Mouse (Mus musculus): ENCODE measurements around the gene Lamc2. TPM values are rescaled to one million over a fixed set of nuclear protein-coding genes. Genes with fewer than 3 reads are reported as not detected.

The Lamc2 gene
- total RNA-seq, 2 experiments from 2014 or later = 0.96 to 2.3 TPM

DNA sequence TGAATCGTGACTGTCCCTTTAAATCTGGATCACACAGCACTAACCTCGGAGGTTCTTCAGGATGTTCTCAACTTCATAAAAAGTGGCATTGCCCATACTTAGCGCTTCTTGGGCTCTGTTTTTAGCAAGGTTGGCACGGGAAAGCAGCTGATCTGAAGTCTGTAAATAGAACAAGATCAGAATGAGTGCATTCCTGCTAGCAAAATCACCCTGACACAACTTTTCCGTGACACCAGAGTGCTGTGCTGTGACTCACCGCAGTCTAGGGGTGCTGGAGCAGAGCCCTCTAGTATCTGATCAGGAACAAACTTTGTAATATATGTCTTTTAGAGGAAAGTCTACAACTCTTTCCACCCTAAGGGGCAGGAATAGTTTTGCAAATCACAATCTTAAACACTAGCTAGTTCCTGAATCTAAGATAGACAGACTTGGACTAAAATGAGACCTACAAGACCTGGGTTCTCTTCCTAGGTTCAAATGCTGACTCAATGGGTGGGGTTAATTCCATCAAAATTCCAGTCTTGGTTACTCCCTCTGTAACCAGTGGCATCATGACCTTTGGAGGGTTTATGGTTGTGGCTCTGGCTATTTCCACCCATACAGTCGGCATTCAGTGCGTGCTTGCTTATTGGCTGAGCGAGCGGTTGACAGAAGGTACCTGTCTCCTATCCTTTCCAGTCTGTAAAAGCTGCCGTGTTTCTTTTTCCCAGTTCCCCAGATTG is 56.1 kb downstream of the Lamc2 start:
- no peak for DNase-seq (ENCODE audit: extremely low spot score in 1 of 2, low spot score in 1 of 2)

- DNase-seq (ENCODE audit: extremely low spot score in 1 of 2, low spot score in 1 of 2) = no peak
Observed at GRCm38 (mm10) chr1:153128780-153129179, 57.5 kb downstream of the Lamc2 start.

- DNase-seq (ENCODE audit: extremely low spot score in 1 of 2, low spot score in 1 of 2) = no peak
Observed at GRCm38 (mm10) chr1:153127622-153128021, 58.6 kb downstream of the Lamc2 start.

DNA sequence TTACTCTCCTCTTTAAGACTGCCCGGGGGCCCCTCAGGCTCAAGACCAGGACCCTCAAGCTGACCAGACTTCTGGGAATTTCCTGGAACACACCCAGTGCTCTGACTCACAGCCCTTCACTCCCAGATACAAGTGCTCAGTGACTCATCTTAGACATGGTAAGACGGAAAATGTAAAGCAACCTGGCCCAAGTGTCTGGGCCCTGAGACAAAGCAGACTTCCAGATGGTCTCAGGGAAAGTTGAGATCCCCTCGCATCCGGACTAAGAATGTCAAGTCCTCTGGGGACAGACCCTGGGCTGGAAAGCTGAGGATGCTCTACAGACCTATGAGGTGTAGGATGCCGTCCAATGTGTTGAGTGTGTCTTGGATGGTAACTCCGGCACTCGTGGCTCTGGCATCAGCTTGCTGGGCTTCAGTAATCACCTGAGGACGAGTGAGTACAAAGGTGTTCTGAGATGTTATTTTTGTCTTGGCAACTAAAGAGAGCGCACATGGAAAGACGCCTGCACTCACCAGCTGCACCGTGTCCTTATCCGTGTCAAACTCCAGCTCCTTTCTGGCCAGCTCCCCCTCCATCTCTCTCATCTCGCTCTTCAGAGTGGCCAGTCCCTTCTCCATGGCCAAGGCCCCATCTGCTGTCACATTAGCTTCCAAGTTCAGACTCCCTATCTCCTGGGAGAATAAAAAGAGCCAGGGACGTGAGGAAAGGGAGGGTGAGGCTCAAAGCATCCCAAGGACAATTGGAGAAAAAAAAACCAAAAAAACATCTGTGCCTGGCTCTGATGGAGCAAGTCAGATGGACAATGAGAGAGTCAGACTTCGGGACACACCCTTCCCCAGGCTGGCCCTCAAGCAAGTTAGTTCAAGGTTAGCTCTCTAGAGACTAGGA is 59.5 kb downstream of the Lamc2 start:
- DNase-seq (ENCODE audit: extremely low spot score in 1 of 2, low spot score in 1 of 2) = no peak

DNA sequence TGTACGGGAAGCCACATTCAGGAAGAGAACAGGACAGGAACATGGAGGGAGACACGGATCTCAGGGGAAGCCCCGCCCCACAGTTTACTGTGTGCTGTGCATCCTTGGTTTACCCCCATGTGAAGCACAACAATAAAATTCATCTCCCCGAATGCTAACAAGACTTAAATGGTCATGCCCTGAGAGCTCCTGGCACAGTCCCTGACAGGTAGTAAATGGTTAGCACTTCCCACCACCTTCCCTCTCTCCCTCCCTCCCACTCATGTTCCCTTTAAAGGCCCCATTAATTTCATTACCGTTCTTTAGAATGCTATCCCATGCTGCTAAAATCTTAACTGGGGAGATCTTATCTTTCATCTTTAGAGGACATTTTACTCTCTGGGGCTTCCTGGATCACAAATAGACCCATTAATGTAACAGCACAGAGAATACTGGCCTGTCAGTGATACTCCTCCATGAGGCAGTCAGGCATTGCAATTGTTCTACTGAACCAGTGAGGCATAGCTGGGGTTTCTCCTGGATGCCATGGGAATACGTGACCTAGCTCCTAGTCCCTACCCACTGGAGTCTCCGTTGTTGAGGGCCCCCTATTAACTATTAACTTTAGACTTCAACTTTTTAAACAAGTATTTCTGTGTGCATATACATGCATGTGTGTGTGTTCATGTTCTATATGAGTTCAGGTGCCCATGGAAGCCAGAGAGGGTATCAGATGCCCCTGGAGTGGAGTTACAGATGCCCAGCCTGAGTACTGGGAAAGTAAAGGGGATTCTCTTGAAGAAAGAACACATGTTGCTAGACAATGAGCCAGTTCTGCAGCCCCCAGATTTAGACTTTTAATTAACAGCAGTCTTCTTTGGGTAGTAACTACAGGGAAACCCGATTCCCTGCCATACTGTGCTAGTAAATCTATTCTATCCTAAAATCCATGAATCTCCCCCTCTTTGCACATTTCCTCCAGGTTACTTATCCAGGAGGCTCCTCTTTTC is 60.7 kb downstream of the Lamc2 start:
- DNase-seq (ENCODE audit: extremely low spot score in 1 of 2, low spot score in 1 of 2) = no peak

DNA sequence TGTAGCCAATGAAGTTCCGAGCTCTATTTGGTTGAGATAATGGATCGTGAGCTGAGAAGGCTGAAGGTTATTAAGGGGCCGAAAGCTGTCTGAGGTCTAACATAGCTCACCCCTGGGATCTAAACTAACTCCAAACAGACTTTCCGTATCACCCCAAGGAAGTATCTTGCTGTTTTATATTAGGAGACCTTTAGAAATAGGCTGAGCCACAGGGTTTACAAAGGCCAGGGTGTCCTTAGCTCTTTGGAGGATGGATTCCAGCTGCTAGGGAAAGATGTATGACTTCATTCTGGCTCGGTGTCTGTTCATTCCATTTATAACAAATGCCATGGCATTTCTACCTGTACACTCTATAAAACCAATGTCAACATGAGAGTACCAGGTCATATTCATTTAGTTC is 61.7 kb downstream of the Lamc2 start:
- DNase-seq (ENCODE audit: extremely low spot score in 1 of 2, low spot score in 1 of 2) = no peak

GRCm38 (mm10) chr1:153122764-153123163 is 63.5 kb downstream of the Lamc2 start:
- DNase-seq (ENCODE audit: extremely low spot score in 1 of 2, low spot score in 1 of 2) = no peak

GRCm38 (mm10) chr1:153121320-153121719 is 64.9 kb downstream of the Lamc2 start:
- DNase-seq (ENCODE audit: extremely low spot score in 1 of 2, low spot score in 1 of 2) = no peak

GRCm38 (mm10) chr1:153120544-153120943 is 65.7 kb downstream of the Lamc2 start:
- no peak for DNase-seq (ENCODE audit: extremely low spot score in 1 of 2, low spot score in 1 of 2)

DNA sequence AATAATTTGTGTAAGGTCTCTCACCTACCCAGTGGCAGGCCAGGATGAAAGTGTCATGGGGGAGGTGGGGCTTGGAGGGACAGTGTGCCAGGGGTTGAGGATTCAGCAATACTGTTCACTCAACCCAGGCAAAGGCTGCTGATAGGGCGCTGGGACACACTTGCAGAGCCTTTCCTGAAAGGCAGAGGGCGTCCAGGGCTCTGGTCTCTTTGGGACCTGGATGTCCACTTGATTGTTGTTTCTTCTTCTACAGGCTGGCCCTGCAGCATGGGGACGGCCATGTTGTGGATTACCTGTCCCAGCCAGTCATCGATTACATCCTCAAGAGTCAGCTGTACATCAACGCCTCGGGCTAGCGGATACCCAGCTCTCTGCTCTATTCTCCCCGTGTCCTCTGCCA is 70.9 kb downstream of the Lamc2 start:
- no peak for DNase-seq (ENCODE audit: extremely low spot score in 1 of 2, low spot score in 1 of 2)

- no peak for DNase-seq (ENCODE audit: extremely low spot score in 1 of 2, low spot score in 1 of 2)
Observed at GRCm38 (mm10) chr1:153111596-153111995, 74.7 kb downstream of the Lamc2 start.

- DNase-seq (ENCODE audit: extremely low spot score in 1 of 2, low spot score in 1 of 2) = no peak
Observed at GRCm38 (mm10) chr1:153109836-153110235, 76.4 kb downstream of the Lamc2 start.

GRCm38 (mm10) chr1:153109346-153109745 is 76.9 kb downstream of the Lamc2 start:
- no peak for DNase-seq (ENCODE audit: extremely low spot score in 1 of 2, low spot score in 1 of 2)

- DNase-seq (ENCODE audit: extremely low spot score in 1 of 2, low spot score in 1 of 2) = peak; percentile 14 to 31
Observed at GRCm38 (mm10) chr1:153107866-153108265, 78.4 kb downstream of the Lamc2 start.

DNA sequence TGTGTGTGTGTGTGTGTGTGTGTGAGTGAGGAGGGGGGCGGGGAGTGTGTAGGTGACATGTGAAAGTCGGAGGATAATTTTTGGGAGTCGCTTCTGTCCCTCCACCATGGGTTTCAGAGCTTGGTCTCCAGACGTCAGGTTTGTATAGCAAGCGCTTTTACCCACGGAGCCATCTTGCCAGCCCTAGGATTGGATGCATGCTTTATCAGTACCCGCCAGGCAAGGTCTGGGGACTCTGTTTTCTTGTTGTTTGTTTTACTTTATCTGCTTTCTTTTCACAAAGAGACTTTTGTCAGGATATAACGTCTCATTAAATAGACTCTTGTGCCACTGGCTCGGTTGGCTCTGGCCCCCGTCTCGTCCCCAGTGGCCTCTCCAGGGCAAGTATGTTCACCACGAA is 81.4 kb downstream of the Lamc2 start:
- no peak for DNase-seq (ENCODE audit: extremely low spot score in 1 of 2, low spot score in 1 of 2)

DNA sequence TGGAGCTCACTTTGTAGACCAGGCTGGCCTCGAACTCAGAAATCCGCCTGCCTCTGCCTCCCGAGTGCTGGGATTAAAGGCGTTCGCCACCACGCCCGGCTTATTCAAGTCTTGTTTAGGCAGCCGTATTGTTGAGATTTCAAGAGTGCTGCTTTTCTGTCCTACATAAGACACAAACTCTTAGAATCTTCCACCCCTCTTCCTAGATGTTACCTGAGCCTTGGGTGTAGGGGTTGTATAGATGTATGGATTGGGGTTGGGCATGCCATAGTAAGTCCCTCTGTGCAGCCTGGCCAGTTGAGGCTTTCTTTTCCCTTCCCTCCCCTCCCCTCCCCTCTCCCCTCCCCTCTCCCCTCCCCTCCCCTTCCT is 83.1 kb downstream of the Lamc2 start:
- DNase-seq (ENCODE audit: extremely low spot score in 1 of 2, low spot score in 1 of 2) = no peak

- no peak for DNase-seq (ENCODE audit: extremely low spot score in 1 of 2, low spot score in 1 of 2)
Observed at GRCm38 (mm10) chr1:153102296-153103185, 83.7 kb downstream of the Lamc2 start.

DNA sequence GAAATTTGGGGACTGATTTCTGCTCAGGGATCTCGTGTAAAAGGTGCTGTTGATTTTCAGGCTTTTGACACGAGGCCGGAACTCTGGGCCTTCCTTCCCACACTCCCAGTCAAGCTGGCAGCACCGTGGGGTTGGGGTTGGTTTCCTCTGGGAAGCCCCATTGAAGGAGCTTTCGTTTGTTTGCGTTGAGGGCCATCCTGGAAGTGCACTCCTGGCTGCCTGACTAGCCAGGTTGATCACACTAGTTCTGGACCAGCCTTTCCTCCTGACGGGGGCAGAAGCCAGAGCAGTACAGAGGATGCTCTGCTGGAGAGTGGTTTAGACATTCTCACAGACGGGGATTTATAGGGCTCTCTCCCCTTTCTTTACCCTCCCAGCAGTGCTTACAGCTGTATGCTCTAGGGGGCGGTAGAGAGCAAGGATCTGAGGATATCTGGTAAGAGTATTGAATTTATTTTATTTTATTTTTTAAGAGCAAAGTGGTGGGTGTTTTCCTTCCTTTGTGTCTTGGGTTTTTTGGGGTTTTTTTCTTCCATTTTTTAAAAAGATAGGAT is 84.8 kb downstream of the Lamc2 start:
- peak; percentile 33 to 63 for DNase-seq (ENCODE audit: extremely low spot score in 1 of 2, low spot score in 1 of 2)

DNA sequence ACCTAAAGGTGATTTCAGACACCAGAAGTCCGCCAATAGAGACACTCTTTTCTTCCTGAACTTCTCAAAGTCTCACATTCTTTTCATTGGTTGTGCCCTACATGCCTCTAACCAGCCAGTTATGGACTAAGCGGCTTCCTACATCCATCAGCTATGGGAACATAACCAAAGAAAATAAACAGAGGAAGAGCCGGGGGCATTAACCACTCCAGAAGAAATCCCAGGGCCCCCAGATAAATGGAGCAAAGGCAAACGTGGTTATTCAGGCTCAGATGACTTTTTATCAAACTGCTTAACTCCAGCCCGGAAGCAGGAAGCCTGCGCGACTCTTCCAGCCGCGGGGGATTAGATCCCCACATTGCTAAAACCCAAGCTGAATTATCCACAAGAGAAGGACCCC is 85.3 kb downstream of the Lamc2 start:
- DNase-seq (ENCODE audit: extremely low spot score in 1 of 2, low spot score in 1 of 2) = no peak

Measured in layer of hippocampus, postnatal 25 days (tissue).